Mouse (Mus musculus) CH12.LX (cell line): ENCODE results near the gene Grpel1. TPM values are rescaled to one million over a fixed set of nuclear protein-coding genes. Genes with fewer than 3 reads are reported as not detected.

Source experiments
- DNase-seq: peaks from one replicate; pipeline ENCODE4 v3.0.0-alpha.2; 2013; ENCODE audit errors: extremely low read depth
- H3K27ac ChIP-seq: 2 replicates; pipeline ENCODE4 v1.5.1; 2012; ENCODE audit warnings: low read depth, mild to moderate bottlenecking, control low read depth, moderate library complexity; ENCODE audit not compliant: insufficient read depth
- H3K27me3 ChIP-seq: replicated peaks from 2 replicates; pipeline ENCODE3; 2012; ENCODE audit warnings: inconsistent platforms
- H3K36me3 ChIP-seq, 2 experiments: replicated peaks in 1 of 2; 2 replicates each; pipeline versions ENCODE3 to v1.6.1; 2012; ENCODE audit warnings: inconsistent platforms in 1 of 2, low read length in 1 of 2, mild to moderate bottlenecking in 1 of 2, mixed read lengths in 1 of 2, moderate library complexity in 1 of 2; ENCODE audit not compliant: control insufficient read depth in 1 of 2, insufficient read depth in 1 of 2
- H3K4me1 ChIP-seq, 2 experiments: 2 replicates each; pipeline ENCODE4 v1.6.1; 2012; ENCODE audit warnings: inconsistent platforms in 1 of 2, moderate library complexity in 1 of 2; ENCODE audit not compliant: insufficient read depth in 2 of 2, control insufficient read depth in 1 of 2
- H3K4me2 ChIP-seq: 2 replicates; pipeline ENCODE4 v1.6.1; 2012; ENCODE audit warnings: low read depth, mild to moderate bottlenecking, control low read depth; ENCODE audit not compliant: poor library complexity, insufficient read depth, severe bottlenecking
- H3K4me3 ChIP-seq, 3 experiments: fragments of 150-350 bp in 1 of 3; sonication (generic) in 1 of 3; replicated peaks in 1 of 3; 2 replicates each; pipeline versions ENCODE3 to v1.5.1; 2011 to 2012; ENCODE audit warnings: low read depth in 2 of 3, low read length in 2 of 3, mild to moderate bottlenecking in 2 of 3, moderate library complexity in 2 of 3, control low read depth in 1 of 3, improper control_type of control experiment in 1 of 3, inconsistent platforms in 1 of 3, mixed read lengths in 1 of 3; ENCODE audit not compliant: poor library complexity in 1 of 3
- H3K79me2 ChIP-seq: replicated peaks from 2 replicates; pipeline ENCODE4 v1.6.1; 2012; ENCODE audit warnings: mild to moderate bottlenecking, moderate library complexity; ENCODE audit not compliant: control insufficient read depth, poor library complexity, insufficient read depth, severe bottlenecking; ENCODE audit errors: extremely low read depth
- H3K9ac ChIP-seq: 2 replicates; pipeline ENCODE4 v1.6.1; 2012; ENCODE audit warnings: low read depth, mild to moderate bottlenecking, control low read depth, moderate library complexity; ENCODE audit not compliant: insufficient read depth
- H3K9me3 ChIP-seq: replicated peaks from 2 replicates; pipeline ENCODE3; 2012; ENCODE audit warnings: low read length, inconsistent platforms, mixed read lengths
- CHD1 ChIP-seq: IDR thresholded peaks from 2 replicates; pipeline ENCODE4 v1.6.1; 2012; ENCODE audit warnings: low read depth, low read length, improper control_type of control experiment, inconsistent platforms
- CHD2 ChIP-seq: IDR thresholded peaks from 2 replicates; pipeline ENCODE4 v1.6.1; 2011; ENCODE audit warnings: low read length, improper control_type of control experiment
- CTCF ChIP-seq, 2 experiments: IDR thresholded peaks in 1 of 2; conservative IDR thresholded peaks in 1 of 2; 2 replicates each; pipeline ENCODE4 v1.5.1; 2011 to 2012; ENCODE audit warnings: low read depth in 2 of 2, low read length in 2 of 2, improper control_type of control experiment in 1 of 2, inconsistent platforms in 1 of 2, mild to moderate bottlenecking in 1 of 2, moderate library complexity in 1 of 2
- ETS1 ChIP-seq: conservative IDR thresholded peaks from 2 replicates; pipeline ENCODE4 v1.6.1; 2012; ENCODE audit warnings: low read depth, mild to moderate bottlenecking, inconsistent platforms, low read length, improper control_type of control experiment, moderate library complexity
- MAFK ChIP-seq: IDR thresholded peaks from 2 replicates; pipeline ENCODE4 v1.6.1; 2011; ENCODE audit warnings: low read length, improper control_type of control experiment; ENCODE audit not compliant: insufficient replicate concordance
- MEF2A ChIP-seq: IDR thresholded peaks from 2 replicates; pipeline ENCODE4 v1.6.1; 2014; ENCODE audit warnings: low read depth, mild to moderate bottlenecking, inconsistent platforms, low read length, improper control_type of control experiment, borderline replicate concordance
- MXI1 ChIP-seq: IDR thresholded peaks from 2 replicates; pipeline ENCODE4 v1.6.1; 2011; ENCODE audit warnings: mild to moderate bottlenecking, low read depth, low read length, improper control_type of control experiment
- POLR2A ChIP-seq: IDR thresholded peaks from 2 replicates; pipeline ENCODE4 v1.6.1; 2011; ENCODE audit warnings: low read depth, mild to moderate bottlenecking, improper control_type of control experiment, low read length
- RAD21 ChIP-seq: IDR thresholded peaks from 2 replicates; pipeline ENCODE4 v1.6.1; 2011; ENCODE audit warnings: low read depth, mild to moderate bottlenecking, low read length, improper control_type of control experiment, moderate library complexity
- SIN3A ChIP-seq: IDR thresholded peaks from 2 replicates; pipeline ENCODE4 v1.6.1; 2012; ENCODE audit warnings: low read length, improper control_type of control experiment, inconsistent platforms
- TBP ChIP-seq: conservative IDR thresholded peaks from 2 replicates; pipeline ENCODE4 v1.6.1; 2011; ENCODE audit warnings: low read depth, low read length, improper control_type of control experiment
- UBTF ChIP-seq: IDR thresholded peaks from 2 replicates; pipeline ENCODE4 v1.6.1; 2012; ENCODE audit warnings: low read depth, mild to moderate bottlenecking, inconsistent platforms, low read length, improper control_type of control experiment, moderate library complexity
- USF2 ChIP-seq: conservative IDR thresholded peaks from 2 replicates; pipeline ENCODE4 v1.6.1; 2011; ENCODE audit warnings: low read depth, low read length, improper control_type of control experiment
- ZMIZ1 ChIP-seq: IDR thresholded peaks from 2 replicates; pipeline ENCODE4 v1.6.1; 2012; ENCODE audit warnings: low read depth, mild to moderate bottlenecking, inconsistent platforms, low read length, improper control_type of control experiment
- ZNF384 ChIP-seq: IDR thresholded peaks from 2 replicates; pipeline ENCODE4 v1.6.1; 2012; ENCODE audit warnings: low read depth, low read length, improper control_type of control experiment, inconsistent platforms
- dilution Hi-C: fragments of 300-500 bp; cut with MboI; formaldehyde crosslinking; loops from 2 replicates; pipeline ENCODE4 v1.14.3; 2020; ENCODE audit warnings: low sequenced_read_pairs; ENCODE audit not compliant: extremely low pct_unique_long_range_greater_than_20kb, extremely low pct_ligation_motif_present
- in situ Hi-C: fragments of 300-500 bp; cut with MboI; formaldehyde crosslinking; loops from 3 replicates; pipeline ENCODE4 v1.14.3; 2019; ENCODE audit warnings: low sequenced_read_pairs, low pct_ligation_motif_present, low pct_unique_long_range_greater_than_20kb, mixed read lengths
- polyA plus RNA-seq: library from polyadenylated mRNA; unstranded; fragments of >175 nt; gene quantifications from 2 replicates; pipeline ENCODE4 v1.2.1, GENCODE M21; 2012; ENCODE audit warnings: low read depth; ENCODE audit not compliant: insufficient read length
- total RNA-seq, 2 experiments: library from RNA; depleted of rRNA; stranded (reverse); fragments of 300-350 nt in 1 of 2; fragments of >200 nt in 1 of 2; gene quantifications; 2 replicates each; pipeline ENCODE4 v1.2.3; 2012 to 2014

The Grpel1 gene
- total and polyA plus RNA-seq, 3 experiments, result 37.4 to 59.7 (median 41.2) TPM

DNA sequence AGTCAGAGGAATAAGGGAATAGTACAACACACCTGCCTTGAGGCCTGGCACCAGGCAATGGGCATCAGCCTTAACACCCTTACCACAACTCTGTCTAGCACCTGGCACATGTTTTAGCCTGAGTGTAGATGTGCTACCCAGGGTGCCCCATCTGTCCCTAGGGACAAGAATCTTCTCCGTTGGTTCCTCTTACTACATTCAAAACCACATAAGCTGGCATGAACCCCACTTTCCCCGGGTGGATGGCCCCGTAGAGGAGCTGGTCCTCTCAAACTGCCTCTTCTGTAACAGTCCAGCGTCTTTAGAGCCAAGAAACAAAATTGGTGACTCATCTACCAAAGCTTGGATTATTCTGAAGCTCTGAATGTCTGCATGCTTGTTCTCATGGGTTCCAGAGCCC, 15.6 kb downstream of the Grpel1 start:
- Histone ChIP-seq H3K4me3 (no peak overlapping the region), H3K36me3 (peaks cover 5 to 59% of the 10 kb centered on the region in 2 experiments), H3K4me1 (peaks cover 19 to 56% of the 10 kb centered on the region in 2 experiments), H3K4me2 (no peak overlapping the region), H3K27me3 (no peaks in the 10 kb centered on the region), H3K79me2 (peaks cover 12% of the 10 kb centered on the region), H3K9ac (no peak overlapping the region), H3K27ac (no peak overlapping the region), H3K9me3 (no peaks in the 10 kb centered on the region)
- TF ChIP-seq CHD1 (no peak), UBTF (no peak), ZNF384 (no peak), MAFK (no peak), MXI1 (no peak), USF2 (no peak), ZMIZ1 (no peak)
- in situ Hi-C loops (loop anchor here (5.0 kb wide), 2 partner anchors 102 to 262 kb away; no protein-coding TSS in a partner anchor), dilution Hi-C loops (no loop called here)
- DNase-seq, result no peak

DNA sequence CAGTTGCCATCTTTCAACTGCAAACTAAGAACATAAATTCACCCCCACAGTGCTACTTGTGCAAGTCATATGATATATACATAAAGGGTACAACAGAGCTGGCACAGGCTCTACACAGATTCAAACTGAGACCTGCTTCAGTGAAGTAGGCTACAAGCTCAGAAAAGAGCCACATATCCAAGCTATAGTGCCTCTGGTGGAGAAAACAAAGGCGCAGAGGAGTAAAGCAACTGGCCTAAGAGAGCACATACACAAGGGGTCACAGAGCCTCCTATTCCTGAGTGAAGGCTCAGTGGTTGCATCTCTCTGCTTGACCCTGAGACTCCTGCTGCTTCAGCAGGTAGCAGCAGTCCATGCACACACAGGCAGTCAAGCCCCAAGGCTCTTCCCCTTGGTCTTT, 16.3 kb downstream of the Grpel1 start:
- H3K4me3 ChIP-seq, result no peak overlapping the region
- H3K27me3 ChIP-seq, result no peaks in the 10 kb centered on the region
- in situ Hi-C loops, result loop anchor here (5.0 kb wide), 2 partner anchors 101 to 261 kb away; no protein-coding TSS in a partner anchor
- H3K36me3 ChIP-seq, result peaks cover 4 to 54% of the 10 kb centered on the region in 2 experiments
- dilution Hi-C loops, result no loop called here
- H3K27ac ChIP-seq, result no peak overlapping the region
- H3K9ac ChIP-seq, result no peak overlapping the region
- peaks cover 12% of the 10 kb centered on the region for H3K79me2 ChIP-seq
- no peak overlapping the region for H3K4me2 ChIP-seq
- DNase-seq, result peak; percentile 32
- H3K9me3 ChIP-seq, result no peaks in the 10 kb centered on the region
- TF ChIP-seq ETS1 (no peak), CTCF (conservative IDR thresholded peaks at IDR 0.05 in 1 of 2, IDR thresholded peaks at IDR 0.05 in 1 of 2; ENCODE audit: low read depth in 2 of 2, low read length in 2 of 2) (peak in 1 of 2 experiments; percentile 55; a peak in 2 of 4 replicates), RAD21 (peak; percentile 7)
- TF ChIP-seq, all 38 proteins: peak for 2
- peaks cover 19 to 56% of the 10 kb centered on the region in 2 experiments for H3K4me1 ChIP-seq

DNA sequence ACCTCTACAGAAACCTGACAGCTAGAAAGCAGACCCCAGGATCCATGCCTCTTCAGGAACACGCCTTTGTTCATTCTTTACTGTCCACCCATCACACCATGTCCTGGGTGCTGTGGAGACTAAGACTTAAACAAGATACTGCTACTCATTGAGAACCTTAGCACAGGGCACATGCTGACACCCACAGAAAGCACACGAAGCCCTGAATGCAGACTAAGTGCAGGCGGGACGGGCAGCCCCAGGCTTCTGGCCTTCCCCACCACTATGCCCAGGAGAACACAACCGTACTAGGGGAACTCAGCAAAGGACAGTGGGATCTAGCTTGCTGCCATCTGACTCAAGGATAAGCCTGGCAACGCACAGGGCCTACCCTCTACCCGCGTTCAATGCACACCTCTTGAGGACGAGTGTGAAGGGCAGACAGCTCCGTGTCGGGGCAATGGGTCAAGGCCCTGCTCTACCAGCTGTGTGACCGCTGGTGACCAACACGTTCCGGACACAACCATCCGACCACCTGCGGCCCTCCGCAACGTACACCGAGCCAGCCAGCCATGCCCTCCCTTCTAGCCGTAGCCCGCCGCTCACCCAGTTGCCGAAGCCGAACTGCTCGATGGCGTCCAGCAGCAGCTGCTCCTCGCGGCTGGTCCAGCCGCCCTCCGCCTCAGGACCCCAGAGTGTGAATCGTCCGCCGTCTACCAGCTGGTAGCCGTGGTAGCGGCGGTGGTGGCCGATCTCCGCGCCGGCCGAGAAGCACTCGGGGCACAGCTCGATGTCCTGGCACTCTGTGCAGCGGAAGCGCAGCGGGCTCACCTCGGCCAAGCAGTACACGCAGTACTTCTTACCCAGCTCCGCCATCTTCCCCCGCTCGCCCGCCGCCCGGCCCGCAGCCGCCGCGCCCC, 18.7 kb downstream of the Grpel1 start:
- dilution Hi-C loops (no loop called here), in situ Hi-C loops (loop anchor here (5.0 kb wide), 2 partner anchors 99 to 259 kb away; no protein-coding TSS in a partner anchor)
- Histone ChIP-seq H3K27me3 (no peaks in the 10 kb centered on the region), H3K4me1 (peaks cover 19 to 53% of the 10 kb centered on the region in 2 experiments), H3K27ac (no peak overlapping the region; the same call in 1 of the 2 replicates), H3K36me3 (peaks cover 0 to 34% of the 10 kb centered on the region in 2 experiments), H3K79me2 (peaks cover 12% of the 10 kb centered on the region), H3K4me2 (peak overlapping the region; percentile 81), H3K9ac (peak overlapping the region; percentile 87), H3K4me3 (peak overlapping the region; percentile 89 to 93 (median 90)), H3K9me3 (no peaks in the 10 kb centered on the region)
- TF ChIP-seq CTCF (conservative IDR thresholded peaks at IDR 0.05 in 1 of 2, IDR thresholded peaks at IDR 0.05 in 1 of 2; ENCODE audit: low read depth in 2 of 2, low read length in 2 of 2) (no peak), POLR2A (no peak), ZNF384 (no peak), MEF2A (no peak), TBP (no peak), SIN3A (peak; percentile 39; the same call in 1 of the 2 replicates), CHD2 (no peak), ZMIZ1 (no peak)
- DNase-seq, result peak; percentile 29
